Mouse (Mus musculus): ENCODE measurements around the gene Pyurf. TPM values are rescaled to one million over a fixed set of nuclear protein-coding genes. Genes with fewer than 3 reads are reported as not detected.
A peak's percentile ranks its signal among the peaks of the same experiment; 100 is the strongest.

The Pyurf gene
- total RNA-seq (2014; rRNA removed) (13.7 and 14.9 TPM in 2 replicates), polyA plus RNA-seq (2015; fragmentation: Nextera tagmentation; extraction: Ambion mirVana) (13.3 and 14.3 TPM in 2 replicates)

DNA sequence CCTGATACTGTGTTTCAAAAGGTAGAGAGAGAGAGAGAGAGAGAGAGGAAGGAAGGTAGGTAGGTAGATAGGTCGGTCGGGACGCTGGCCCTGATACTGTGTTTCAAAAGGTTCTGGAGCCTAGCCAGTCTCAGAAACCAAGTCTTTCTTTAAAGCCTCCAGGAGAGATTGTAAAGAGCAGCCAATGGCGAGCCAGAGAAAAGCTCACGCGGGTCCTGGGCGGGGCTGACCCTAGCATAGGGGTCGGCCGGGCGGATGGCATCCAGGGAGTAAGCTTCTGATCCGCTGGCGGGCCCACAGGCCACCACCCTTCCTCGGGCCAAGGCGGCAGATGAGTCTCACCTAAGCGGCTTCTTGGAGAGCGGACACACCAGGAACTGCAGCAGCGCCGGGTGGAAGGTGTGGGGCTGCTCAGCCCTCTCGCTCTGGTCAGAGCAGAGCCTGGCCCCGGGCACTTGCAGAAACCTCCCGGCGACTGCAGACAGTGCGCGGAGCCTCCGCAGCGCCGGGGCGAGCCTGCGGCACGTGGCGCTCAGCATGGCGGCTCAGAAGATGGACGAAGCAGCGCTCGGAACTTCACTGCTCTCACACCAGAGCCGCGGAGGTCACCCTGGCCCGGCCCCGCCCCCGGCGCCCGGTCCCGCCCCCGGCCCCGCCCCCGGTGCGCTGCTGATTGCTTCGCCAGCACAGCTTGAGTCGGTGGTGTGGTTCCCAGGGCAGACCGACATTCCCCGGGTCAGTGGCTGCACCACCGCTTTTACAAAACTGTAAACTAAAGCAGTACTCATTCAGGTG is at the start of gene Pyurf:
Gene Pyurf (minus strand): TSS at position 612 of the 795 bp plus-strand sequence.
- H3K4me1 ChIP-seq (ENCODE audit: insufficient read depth, low read length): no peaks in the 10 kb centered on the region
- peak within 1 kb of the TSS; percentile 87 for H3K4me2 ChIP-seq (ENCODE audit: low read depth, low read length, poor library complexity, severe bottlenecking)
- ATAC-seq (ENCODE audit: low FRiP score): peak; percentile 98
- H3K9ac ChIP-seq (replicated peaks; ENCODE audit: low read length, poor library complexity, severe bottlenecking): peak within 1 kb of the TSS; percentile 92
- H3K4me3 ChIP-seq (ENCODE audit: low read depth, low read length): peak within 1 kb of the TSS; percentile 78
- under 1% methylated on average over 51 of the region's 52 CpGs for WGBS
- peak; percentile 90 for DNase-seq (ENCODE audit: low spot score)
- no peaks in the 10 kb centered on the region for H3K9me3 ChIP-seq (ENCODE audit: low read length)
- no peaks in the 10 kb centered on the region for H3K36me3 ChIP-seq (ENCODE audit: insufficient read depth, low read length)
- no peaks in the 10 kb centered on the region for H3K27me3 ChIP-seq (ENCODE audit: insufficient read depth, low read length)
- TF ChIP-seq CTCF (IDR thresholded peaks at IDR 0.05): peak; percentile 18; the same call in 1 of the 2 replicates
- peak within 1 kb of the TSS; percentile 91 for H3K27ac ChIP-seq (ENCODE audit: low read depth, low read length)

DNA sequence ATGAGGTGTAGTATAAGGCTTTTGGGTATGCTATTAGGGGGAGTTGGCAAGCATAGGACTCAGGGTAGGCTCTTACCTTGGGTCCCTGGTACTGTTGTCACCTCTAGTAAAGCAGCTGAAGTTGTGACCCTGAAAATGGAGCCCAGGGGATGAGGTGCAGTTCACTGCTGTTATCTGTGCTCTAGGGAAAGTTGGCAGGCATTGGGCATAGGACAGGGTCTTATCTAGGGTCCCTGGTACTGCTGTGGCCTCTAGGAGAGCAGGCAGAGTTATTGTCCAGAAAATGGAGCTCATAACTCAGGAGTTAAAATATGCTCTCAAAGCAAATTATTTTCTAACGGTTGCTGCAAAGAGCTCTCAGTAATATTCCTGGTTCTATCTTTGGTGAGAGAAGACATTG is 29.5 kb upstream of the Pyurf start:
- Histone ChIP-seq H3K36me3 (ENCODE audit: insufficient read depth, low read length) (peaks cover 8% of the 10 kb centered on the region; the same call in 1 of the 2 replicates), H3K9ac (replicated peaks; ENCODE audit: low read length, poor library complexity, severe bottlenecking) (no peak overlapping the region), H3K27me3 (ENCODE audit: insufficient read depth, low read length) (no peaks in the 10 kb centered on the region), H3K4me2 (ENCODE audit: low read depth, low read length, poor library complexity, severe bottlenecking) (no peak overlapping the region), H3K4me3 (ENCODE audit: low read depth, low read length) (no peak overlapping the region), H3K9me3 (ENCODE audit: low read length) (no peaks in the 10 kb centered on the region), H3K4me1 (ENCODE audit: insufficient read depth, low read length) (no peaks in the 10 kb centered on the region), H3K27ac (ENCODE audit: low read depth, low read length) (no peak overlapping the region)
- ATAC-seq (ENCODE audit: low FRiP score) (no peak), DNase-seq (ENCODE audit: low spot score) (no peak)
- no peak for TF ChIP-seq CTCF (IDR thresholded peaks at IDR 0.05)
- WGBS: 88% methylated on average over 1 of the region's 1 CpGs

DNA sequence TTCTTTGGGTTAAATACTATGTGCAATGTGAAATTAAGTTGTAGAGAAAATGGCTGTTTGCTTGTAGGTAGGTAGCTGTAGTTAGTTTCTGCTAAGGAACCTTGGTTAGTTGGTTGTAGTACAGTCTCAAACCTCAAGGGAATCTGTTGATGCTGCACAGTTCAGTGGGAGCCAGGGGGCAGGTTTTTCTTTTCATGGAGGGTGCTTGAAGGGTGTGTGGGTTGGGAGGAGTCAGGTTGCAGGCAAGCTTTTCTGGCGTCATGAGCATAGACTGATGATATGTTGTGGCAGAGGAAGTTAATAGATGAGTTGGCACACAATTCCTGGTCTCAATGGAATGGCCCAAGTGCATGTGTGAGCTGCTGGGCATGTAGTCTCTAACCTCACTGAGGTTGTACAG is 19.8 kb upstream of the Pyurf start:
- no peak for TF ChIP-seq CTCF (IDR thresholded peaks at IDR 0.05)

DNA sequence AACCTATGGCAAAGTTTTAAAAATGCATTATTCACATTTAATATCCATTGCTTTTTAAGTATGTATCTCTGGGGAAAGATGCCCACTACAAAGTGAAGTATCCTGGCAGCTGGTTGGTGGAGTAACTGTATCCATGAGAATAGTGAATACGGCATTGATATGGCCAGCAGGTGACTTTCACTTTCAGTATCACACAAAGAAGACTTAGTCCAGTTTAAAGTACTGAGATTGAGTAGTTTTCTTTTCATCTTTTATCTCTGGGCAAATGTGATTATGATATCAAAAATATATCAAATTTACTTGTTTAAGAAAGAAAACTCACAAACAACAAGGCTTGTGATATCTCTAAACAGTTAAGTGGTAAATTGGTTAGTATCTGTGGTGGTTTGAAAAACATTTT is 14.8 kb upstream of the Pyurf start:
- Histone ChIP-seq H3K4me1 (ENCODE audit: insufficient read depth, low read length) (no peaks in the 10 kb centered on the region), H3K9me3 (ENCODE audit: low read length) (no peaks in the 10 kb centered on the region), H3K4me2 (ENCODE audit: low read depth, low read length, poor library complexity, severe bottlenecking) (no peak overlapping the region), H3K27ac (ENCODE audit: low read depth, low read length) (no peak overlapping the region), H3K36me3 (ENCODE audit: insufficient read depth, low read length) (no peaks in the 10 kb centered on the region), H3K27me3 (ENCODE audit: insufficient read depth, low read length) (no peaks in the 10 kb centered on the region), H3K9ac (replicated peaks; ENCODE audit: low read length, poor library complexity, severe bottlenecking) (no peak overlapping the region), H3K4me3 (ENCODE audit: low read depth, low read length) (no peak overlapping the region)
- WGBS: 81% methylated on average over 1 of the region's 1 CpGs
- ATAC-seq (ENCODE audit: low FRiP score) (no peak), DNase-seq (ENCODE audit: low spot score) (no peak)
- no peak for TF ChIP-seq CTCF (IDR thresholded peaks at IDR 0.05)

More for the DNA sequence above, 19.8 kb upstream of the Pyurf start:
- H3K9ac ChIP-seq (replicated peaks; ENCODE audit: low read length, poor library complexity, severe bottlenecking): no peak overlapping the region
- no peak overlapping the region for H3K27ac ChIP-seq (ENCODE audit: low read depth, low read length)
- H3K4me2 ChIP-seq (ENCODE audit: low read depth, low read length, poor library complexity, severe bottlenecking): no peak overlapping the region
- no peaks in the 10 kb centered on the region for H3K9me3 ChIP-seq (ENCODE audit: low read length)
- ATAC-seq (ENCODE audit: low FRiP score) (no peak), DNase-seq (ENCODE audit: low spot score) (no peak)
- H3K36me3 ChIP-seq (ENCODE audit: insufficient read depth, low read length): 0 out of 2 replicates have a peak, but pooled peaks cover 3% of the 10 kb centered on the region
- H3K4me1 ChIP-seq (ENCODE audit: insufficient read depth, low read length): no peaks in the 10 kb centered on the region
- no peak overlapping the region for H3K4me3 ChIP-seq (ENCODE audit: low read depth, low read length)
- WGBS: 39% methylated on average over 1 of the region's 1 CpGs
- no peaks in the 10 kb centered on the region for H3K27me3 ChIP-seq (ENCODE audit: insufficient read depth, low read length)

DNA sequence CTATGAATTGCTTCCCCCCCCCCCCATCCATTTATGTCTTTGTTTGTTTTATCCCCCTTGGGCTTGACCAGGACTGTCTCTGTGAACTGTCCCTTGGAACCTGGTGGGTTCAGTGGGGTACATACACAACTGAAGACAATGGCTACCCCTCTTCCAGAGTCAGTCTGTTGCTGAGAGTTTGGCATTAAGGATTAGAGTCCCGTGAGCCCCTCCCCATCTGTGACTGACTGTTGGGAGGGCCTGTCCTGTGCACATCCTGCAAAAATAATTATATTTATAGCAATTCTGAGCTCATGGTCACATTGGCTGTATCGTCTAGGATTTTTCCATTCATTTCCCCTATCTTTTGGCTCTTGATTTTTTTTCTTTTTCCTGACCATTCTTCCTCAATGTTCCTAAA is 11.8 kb upstream of the Pyurf start:
- ATAC-seq (ENCODE audit: low FRiP score): peak; percentile 50
- Histone ChIP-seq H3K4me1 (ENCODE audit: insufficient read depth, low read length) (no peaks in the 10 kb centered on the region), H3K36me3 (ENCODE audit: insufficient read depth, low read length) (no peaks in the 10 kb centered on the region), H3K9me3 (ENCODE audit: low read length) (no peaks in the 10 kb centered on the region), H3K27ac (ENCODE audit: low read depth, low read length) (peak overlapping the region; percentile 100), H3K4me3 (ENCODE audit: low read depth, low read length) (peak overlapping the region; percentile 80), H3K27me3 (ENCODE audit: insufficient read depth, low read length) (no peaks in the 10 kb centered on the region), H3K4me2 (ENCODE audit: low read depth, low read length, poor library complexity, severe bottlenecking) (peak overlapping the region; percentile 55), H3K9ac (replicated peaks; ENCODE audit: low read length, poor library complexity, severe bottlenecking) (peak overlapping the region; percentile 97)
- 12% methylated on average over 2 of the region's 2 CpGs for WGBS
- DNase-seq (ENCODE audit: low spot score): peak; percentile 35
- no peak for TF ChIP-seq CTCF (IDR thresholded peaks at IDR 0.05)

Data from midbrain, postnatal 0 days (tissue).